Mouse (Mus musculus) limb, embryonic 12.5 days (tissue): ENCODE results near the gene Fads6. TPM values are rescaled to one million over a fixed set of nuclear protein-coding genes. Genes with fewer than 3 reads are reported as not detected.
A peak's percentile ranks its signal among the peaks of the same experiment; 100 is the strongest.

ENCODE experiments used
- ATAC-seq: fragments of 200-750 bp; cut with Nextera tagmentation; 2 replicates; pipeline ENCODE4 v1.8.0; 2017; ENCODE audit warnings: low read depth, moderate TSS enrichment; ENCODE audit not compliant: insufficient number of reproducible peaks, insufficient read depth, low FRiP score, low TSS enrichment
- H3K27ac ChIP-seq: fragments of 300-500 bp; sonication (generic); 2 replicates; pipeline ENCODE4 v1.5.1; 2016; ENCODE audit warnings: mild to moderate bottlenecking, moderate library complexity
- H3K27me3 ChIP-seq: fragments of 300-500 bp; sonication (generic); 2 replicates; pipeline ENCODE4 v1.6.1; 2016; ENCODE audit warnings: mild to moderate bottlenecking, moderate library complexity
- H3K36me3 ChIP-seq: fragments of 300-500 bp; sonication (generic); 2 replicates; pipeline ENCODE4 v1.6.1; 2016; ENCODE audit warnings: mild to moderate bottlenecking, moderate library complexity
- H3K4me1 ChIP-seq: fragments of 300-500 bp; sonication (generic); replicated peaks from 2 replicates; pipeline ENCODE4 v1.6.1; 2016
- H3K4me2 ChIP-seq: fragments of 300-500 bp; sonication (generic); 2 replicates; pipeline ENCODE4 v1.6.1; 2016; ENCODE audit warnings: mild to moderate bottlenecking, moderate library complexity
- H3K4me3 ChIP-seq: fragments of 300-500 bp; sonication (generic); replicated peaks from 2 replicates; pipeline ENCODE4 v1.5.1; 2016; ENCODE audit warnings: mild to moderate bottlenecking
- H3K9ac ChIP-seq: fragments of 300-500 bp; sonication (generic); replicated peaks from 2 replicates; pipeline ENCODE4 v1.6.1; 2016; ENCODE audit warnings: mild to moderate bottlenecking, moderate library complexity
- H3K9me3 ChIP-seq: fragments of 300-500 bp; sonication (generic); 2 replicates; pipeline ENCODE4 v1.6.1; 2016; ENCODE audit warnings: mild to moderate bottlenecking, moderate library complexity
- WGBS: fragments of 180-500 bp; shearing (Covaris S2); methylation state at CpG from one replicate; pipeline ENCODE4 v1.1.7; 2016; 5-methylcytosine and 5-hydroxymethylcytosine counted together
- polyA plus RNA-seq: library from polyadenylated mRNA; unstranded; fragments of >200 nt; fragmentation: Nextera tagmentation; extraction: Ambion mirVana; gene quantifications from 2 replicates; pipeline ENCODE4 v1.2.1, GENCODE M21; 2016

The Fads6 gene
- polyA plus RNA-seq, 1 experiment from 2014 or later, result 0.10 TPM

GRCm38 (mm10) chr11:115267061-115267883 is 30.2 kb downstream of the Fads6 start, which contains the start of gene Grin2c:
Grin2c (minus strand) TSS chr11:115267243.
- no peak for ATAC-seq
- Histone ChIP-seq H3K9ac (peak within 1 kb of the TSS; percentile 53), H3K4me1 (peaks cover 15% of the 10 kb centered on the region), H3K4me3 (peak within 1 kb of the TSS; percentile 45), H3K36me3 (peaks cover 14% of the 10 kb centered on the region), H3K27me3 (peaks cover 81% of the 10 kb centered on the region), H3K4me2 (peak within 1 kb of the TSS; percentile 81), H3K9me3 (no peaks in the 10 kb centered on the region), H3K27ac (no peak within 1 kb of the TSS)
- WGBS, result 4% methylated on average over 41 of the region's 50 CpGs

GRCm38 (mm10) chr11:115266400-115266778 is 31.1 kb downstream of the Fads6 start:
- H3K9me3 ChIP-seq, result no peaks in the 10 kb centered on the region
- H3K36me3 ChIP-seq, result peaks cover 14% of the 10 kb centered on the region
- H3K9ac ChIP-seq, result peak overlapping the region; percentile 53; the same call in 1 of the 2 replicates
- H3K4me1 ChIP-seq, result peaks cover 15% of the 10 kb centered on the region
- no peak for ATAC-seq
- peak overlapping the region; percentile 45 for H3K4me3 ChIP-seq
- peaks cover 89% of the 10 kb centered on the region for H3K27me3 ChIP-seq
- peak overlapping the region; percentile 81 for H3K4me2 ChIP-seq
- H3K27ac ChIP-seq, result no peak overlapping the region
- 2% methylated on average over 21 of the region's 22 CpGs for WGBS

GRCm38 (mm10) chr11:115265771-115266399 is 31.6 kb downstream of the Fads6 start:
- Histone ChIP-seq H3K9me3 (no peaks in the 10 kb centered on the region), H3K9ac (no peak overlapping the region; the same call in 1 of the 2 replicates), H3K27me3 (peaks cover 94% of the 10 kb centered on the region), H3K4me3 (no peak overlapping the region), H3K36me3 (peaks cover 14% of the 10 kb centered on the region), H3K4me2 (peak overlapping the region; percentile 81), H3K27ac (no peak overlapping the region), H3K4me1 (peaks cover 15% of the 10 kb centered on the region)
- 3% methylated on average over 20 of the region's 20 CpGs for WGBS
- no peak for ATAC-seq

DNA sequence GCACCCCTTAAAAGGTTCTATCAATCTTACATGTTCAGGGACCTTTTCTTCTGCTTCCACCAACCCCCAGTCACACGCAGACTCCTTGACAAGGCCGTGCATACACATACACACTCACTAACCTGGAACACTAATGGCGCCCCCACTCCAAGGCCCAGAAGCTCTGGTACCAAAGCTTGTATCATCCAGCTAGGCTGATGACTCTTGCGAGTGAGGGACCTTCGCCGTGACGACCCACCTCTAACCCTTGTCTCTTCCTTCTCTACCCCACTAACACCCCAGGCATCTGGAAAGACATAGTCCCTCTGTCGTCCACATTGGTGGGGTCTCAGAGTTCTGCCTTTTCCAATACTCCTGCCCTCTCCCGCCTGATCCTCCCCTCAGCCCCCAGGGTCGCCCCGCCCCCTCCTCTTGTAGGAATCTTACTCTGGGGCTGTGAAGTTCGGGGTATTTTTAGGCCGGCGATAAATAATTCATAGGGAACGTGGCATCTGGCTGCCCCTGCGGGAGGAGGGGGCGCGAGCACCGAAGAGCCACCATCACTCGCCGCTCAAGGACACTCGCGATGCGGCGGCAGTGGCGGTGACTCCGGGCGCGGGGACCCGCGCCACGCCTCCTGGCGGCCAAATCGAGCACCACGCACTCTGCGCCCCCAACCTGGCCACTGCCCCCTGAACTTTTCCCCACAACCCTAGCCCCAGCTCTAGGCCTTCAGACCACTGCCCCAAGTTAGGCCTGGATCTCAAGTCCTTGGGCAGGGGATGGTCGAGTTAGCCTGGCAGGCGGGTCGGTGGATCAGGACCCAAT is 32.4 kb downstream of the Fads6 start:
- no peak for ATAC-seq
- H3K9ac ChIP-seq, result no peak overlapping the region
- H3K4me2 ChIP-seq, result peak overlapping the region; percentile 55
- H3K4me1 ChIP-seq, result peaks cover 12% of the 10 kb centered on the region
- H3K9me3 ChIP-seq, result no peaks in the 10 kb centered on the region
- H3K27ac ChIP-seq, result no peak overlapping the region
- H3K36me3 ChIP-seq, result peaks cover 14% of the 10 kb centered on the region
- 6% methylated on average over 39 of the region's 39 CpGs for WGBS
- peaks cover 100% of the 10 kb centered on the region for H3K27me3 ChIP-seq
- peak overlapping the region; percentile 34 for H3K4me3 ChIP-seq

DNA sequence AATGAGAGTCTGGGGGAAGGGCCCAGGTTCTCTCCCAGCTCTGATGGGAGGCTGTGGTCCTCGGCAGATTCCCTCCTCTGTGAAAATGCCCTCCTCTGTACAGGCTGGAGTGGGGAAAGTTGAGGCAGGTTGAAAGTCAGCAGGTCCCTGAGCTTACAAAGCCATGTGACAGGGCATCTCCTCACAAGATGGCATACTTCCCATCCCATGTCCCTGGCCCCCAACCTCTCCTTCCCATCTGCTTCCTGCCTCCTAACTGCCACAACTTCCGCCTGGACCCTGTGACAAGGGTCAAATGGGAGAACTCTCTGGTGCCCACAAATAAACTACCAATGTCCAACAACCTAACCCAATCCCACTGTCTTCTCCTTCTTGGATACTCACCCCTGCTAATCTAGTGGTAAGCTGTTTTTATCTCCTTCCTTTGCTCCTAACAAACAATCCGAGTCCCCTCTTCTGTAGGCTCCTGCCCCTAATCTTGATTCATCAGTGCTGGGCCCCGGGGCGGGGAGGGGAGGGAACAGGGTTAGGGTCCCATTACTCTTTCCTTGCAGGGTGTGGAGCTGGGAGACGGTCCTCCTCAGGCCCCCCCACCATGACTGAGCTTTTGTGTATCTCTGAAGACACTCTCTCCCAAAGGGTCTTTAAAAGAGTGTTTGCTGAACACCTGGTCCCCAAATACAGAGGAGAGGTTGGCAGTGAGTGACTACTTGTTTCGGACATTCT is 33.2 kb downstream of the Fads6 start:
- no peak for ATAC-seq

GRCm38 (mm10) chr11:115262954-115263353 is 34.5 kb downstream of the Fads6 start:
- Histone ChIP-seq H3K27ac (no peak overlapping the region), H3K4me2 (no peak overlapping the region), H3K4me3 (no peak overlapping the region), H3K36me3 (no peaks in the 10 kb centered on the region), H3K4me1 (peaks cover 16% of the 10 kb centered on the region), H3K9ac (no peak overlapping the region), H3K9me3 (no peaks in the 10 kb centered on the region), H3K27me3 (peaks cover 100% of the 10 kb centered on the region)
- WGBS, result 81% methylated on average over 11 of the region's 11 CpGs
- no peak for ATAC-seq

More for the DNA sequence above, 33.2 kb downstream of the Fads6 start:
- Histone ChIP-seq H3K4me2 (no peak overlapping the region), H3K9me3 (no peaks in the 10 kb centered on the region), H3K36me3 (peaks cover 9% of the 10 kb centered on the region), H3K4me3 (no peak overlapping the region), H3K9ac (no peak overlapping the region), H3K4me1 (peaks cover 11% of the 10 kb centered on the region), H3K27me3 (peaks cover 100% of the 10 kb centered on the region), H3K27ac (no peak overlapping the region)
- WGBS, result 62% methylated on average over 7 of the region's 7 CpGs

- Histone ChIP-seq H3K27me3 (peaks cover 100% of the 10 kb centered on the region), H3K36me3 (no peaks in the 10 kb centered on the region)
- 42% methylated on average over 4 of the region's 4 CpGs for WGBS
These were observed 38.3 kb downstream of the Fads6 start for GRCm38 (mm10) chr11:115259134-115259533.

DNA sequence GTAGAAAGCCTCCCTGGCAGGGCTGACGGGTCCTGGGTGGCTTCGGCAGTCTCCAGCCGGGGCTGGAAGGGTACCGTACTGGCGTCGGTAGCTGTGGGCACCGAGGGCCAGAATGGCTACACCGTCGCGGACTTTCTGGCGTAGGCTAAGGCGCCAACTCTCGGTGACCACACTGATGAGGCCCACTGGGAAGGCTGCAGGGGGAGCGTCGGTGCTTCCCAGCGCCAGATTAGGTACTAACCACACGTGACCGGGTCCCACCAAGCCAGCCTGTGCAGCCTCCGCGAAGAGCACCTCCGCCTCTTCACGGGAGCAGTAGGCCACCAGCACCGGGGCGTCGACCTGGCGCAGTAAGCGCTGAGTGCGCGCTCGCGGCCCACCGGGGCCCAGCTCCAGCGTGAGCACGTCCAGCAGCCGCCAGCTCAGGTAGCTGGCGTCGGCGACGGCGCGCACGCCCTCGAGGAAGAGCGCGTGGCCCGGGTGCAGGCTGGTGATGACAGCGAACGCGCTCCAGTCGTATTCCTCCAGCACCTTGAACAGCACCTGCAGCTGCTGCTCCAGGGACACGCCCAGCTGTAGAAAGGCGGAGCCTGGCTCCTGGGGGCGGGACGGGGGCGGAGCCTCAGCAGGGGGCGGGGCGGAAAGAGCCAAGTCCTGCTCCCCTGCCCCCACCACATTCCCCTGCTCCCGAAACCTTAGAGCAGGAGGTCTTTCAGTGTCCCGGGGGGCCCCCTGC is 39.5 kb downstream of the Fads6 start:
- H3K4me2 ChIP-seq, result peak overlapping the region; percentile 36
- WGBS, result 15% methylated on average over 59 of the region's 59 CpGs
- H3K36me3 ChIP-seq, result no peaks in the 10 kb centered on the region
- no peak overlapping the region for H3K27ac ChIP-seq
- H3K9me3 ChIP-seq, result no peaks in the 10 kb centered on the region
- H3K27me3 ChIP-seq, result peaks cover 100% of the 10 kb centered on the region
- H3K4me1 ChIP-seq, result peaks cover 9% of the 10 kb centered on the region
- no peak overlapping the region for H3K9ac ChIP-seq
- no peak for ATAC-seq
- peak overlapping the region; percentile 25 for H3K4me3 ChIP-seq

More at GRCm38 (mm10) chr11:115259134-115259533, 38.3 kb downstream of the Fads6 start:
- no peak overlapping the region for H3K27ac ChIP-seq
- no peak overlapping the region for H3K9ac ChIP-seq
- no peak overlapping the region for H3K4me3 ChIP-seq
- H3K4me2 ChIP-seq, result no peak overlapping the region
- no peaks in the 10 kb centered on the region for H3K9me3 ChIP-seq
- no peak for ATAC-seq
- peaks cover 9% of the 10 kb centered on the region for H3K4me1 ChIP-seq

DNA sequence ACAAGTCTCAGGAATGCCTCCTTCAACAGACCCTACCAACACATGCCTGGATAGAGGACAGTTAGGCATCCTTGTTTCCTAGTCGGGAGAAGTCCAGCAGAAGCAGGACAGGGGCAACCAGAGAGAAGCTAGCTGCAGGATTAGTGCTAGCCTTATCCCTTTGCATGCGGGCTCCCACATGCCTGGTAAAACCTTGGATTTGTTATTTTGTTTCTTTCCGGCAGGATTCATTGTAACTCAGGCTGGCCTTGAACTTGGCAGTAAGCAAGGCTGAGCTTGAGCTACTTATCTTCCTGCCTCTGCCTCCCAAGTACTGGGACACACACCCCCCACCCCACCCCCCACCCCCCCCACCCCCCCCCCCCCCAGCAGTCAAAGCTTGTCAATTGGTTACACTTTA is 46.2 kb downstream of the Fads6 start:
- peaks cover 23% of the 10 kb centered on the region for H3K4me1 ChIP-seq
- H3K27me3 ChIP-seq, result peaks cover 100% of the 10 kb centered on the region
- no peak overlapping the region for H3K4me3 ChIP-seq
- no peaks in the 10 kb centered on the region for H3K9me3 ChIP-seq
- WGBS, result 59% methylated on average over 3 of the region's 3 CpGs
- ATAC-seq, result no peak
- no peak overlapping the region for H3K4me2 ChIP-seq
- no peaks in the 10 kb centered on the region for H3K36me3 ChIP-seq
- H3K27ac ChIP-seq, result no peak overlapping the region
- H3K9ac ChIP-seq, result no peak overlapping the region
